9 mouse cellular contexts compared by ENCODE assay signal in the genomic region with DNA sequence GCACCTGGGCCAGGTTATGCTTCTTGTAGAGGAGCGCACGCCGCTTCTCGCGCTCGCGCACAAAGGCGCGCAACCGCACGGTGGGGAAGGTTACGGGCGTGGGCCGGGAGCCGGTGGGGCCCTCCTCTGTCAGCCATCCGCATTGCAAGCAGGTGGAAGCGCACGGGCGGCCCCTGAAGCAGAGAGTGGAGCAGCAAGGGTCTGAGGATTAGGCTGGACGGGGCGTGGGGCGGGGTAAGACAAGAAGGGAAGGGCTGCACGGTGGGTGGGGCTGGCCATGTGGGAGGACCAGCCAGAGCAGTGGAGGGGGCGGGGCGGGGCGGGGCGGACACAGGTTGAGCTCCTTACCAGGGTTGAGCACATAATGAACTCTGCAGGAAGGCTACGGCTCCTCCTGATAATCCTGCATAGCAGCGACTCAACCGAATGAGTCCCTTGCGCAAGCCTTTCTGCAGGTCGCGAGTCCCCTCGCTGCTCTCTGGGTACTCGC. TPM values are rescaled to one million over a fixed set of nuclear protein-coding genes. Genes with fewer than 3 reads are reported as not detected.
A peak's percentile ranks its signal among the peaks of the same experiment; 100 is the strongest.
DNase-seq lines count a peak whose midpoint lies in the region; ATAC-seq and TF ChIP-seq lines count a peak whose summit lies in the region.
"Had no signal": no experiment of that assay in that cellular context is flagged by ENCODE, and none has a peak within 500 bp of the region (broad histone marks: within the 10 kb centered on the region; RNA-seq: fewer than 3 reads in every experiment).

No protein-coding gene starts in this region.

- 0 out of 2 replicates have a peak, but pooled peaks cover 10% of the 10 kb centered on the region for H3K27me3 ChIP-seq in intestine, embryonic 14.5 days (replicated peaks; ENCODE audit: control insufficient read depth, insufficient read depth, low read length)
- H3K27me3 ChIP-seq in liver, embryonic 15.5 days = peaks cover 31% of the 10 kb centered on the region
- H3K27me3 ChIP-seq in neural tube, embryonic 11.5 days (ENCODE audit: control insufficient read depth, insufficient read depth, low read length) = peaks cover 13% of the 10 kb centered on the region; the same call in 1 of the 2 replicates

- H3K4me1 ChIP-seq in embryonic fibroblast, embryonic 13.5 days (ENCODE audit: control insufficient read depth, insufficient read depth, low read length) = no peaks in the 10 kb centered on the region
- no peaks in the 10 kb centered on the region; the same call in 1 of the 2 replicates for H3K4me1 ChIP-seq in intestine, embryonic 14.5 days (replicated peaks; ENCODE audit: control insufficient read depth, insufficient read depth, low read length)
- H3K4me1 ChIP-seq in liver, embryonic 15.5 days (replicated peaks) = peaks cover 44% of the 10 kb centered on the region
- no peaks in the 10 kb centered on the region for H3K4me1 ChIP-seq in neural tube, embryonic 11.5 days (ENCODE audit: control insufficient read depth, insufficient read depth, low read length)

- ATAC-seq in intestine, embryonic 14.5 days (replicated peaks; ENCODE audit: low FRiP score, low TSS enrichment, low read depth) = peak; percentile 77
- ATAC-seq in liver, embryonic 15.5 days (ENCODE audit: insufficient read depth) = peak; percentile 67
- no peak for ATAC-seq in neural tube, embryonic 11.5 days (ENCODE audit: insufficient read depth, low FRiP score, low TSS enrichment)

- WGBS in intestine, embryonic 14.5 days = 1% methylated on average over 33 of the region's 35 CpGs
- 2% methylated on average over 35 of the region's 35 CpGs for WGBS in liver, embryonic 15.5 days (ENCODE audit: insufficient replicate concordance)
- 3% methylated on average over 32 of the region's 35 CpGs for WGBS in neural tube, embryonic 11.5 days

- peaks cover 21% of the 10 kb centered on the region for H3K36me3 ChIP-seq in intestine, embryonic 14.5 days (ENCODE audit: control insufficient read depth, insufficient read depth, low read length)
- peaks cover 13% of the 10 kb centered on the region for H3K36me3 ChIP-seq in liver, embryonic 15.5 days (replicated peaks)
- H3K36me3 ChIP-seq in neural tube, embryonic 11.5 days (ENCODE audit: control insufficient read depth, insufficient read depth, low read length) = no peaks in the 10 kb centered on the region; the same call in 1 of the 2 replicates

- no peak overlapping the region; the same call in 1 of the 2 replicates for H3K27ac ChIP-seq in gastrocnemius, adult 2 months
- H3K27ac ChIP-seq in embryonic fibroblast, embryonic 13.5 days (ENCODE audit: insufficient read depth, low read length) = no peak overlapping the region
- H3K27ac ChIP-seq in intestine, embryonic 14.5 days (ENCODE audit: low read depth) = no peak overlapping the region
- no peak overlapping the region for H3K27ac ChIP-seq in liver, embryonic 15.5 days (replicated peaks)
- no peak overlapping the region for H3K27ac ChIP-seq in neural tube, embryonic 11.5 days (ENCODE audit: low read depth, low read length)
- H3K27ac ChIP-seq: macrophage had no signal

- TF ChIP-seq CTCF in gastrocnemius, adult 2 months (IDR thresholded peaks at IDR 0.05) = 0 out of 2 replicates have a peak, but pooled peaks have one; percentile 10
- TF ChIP-seq CTCF in embryonic fibroblast, embryonic 13.5 days (IDR thresholded peaks at IDR 0.05; ENCODE audit: borderline replicate concordance, insufficient read depth, low read length) = no peak

- no peak overlapping the region for H3K9ac ChIP-seq in intestine, embryonic 14.5 days (ENCODE audit: low read length)
- peak overlapping the region; percentile 40; the same call in 1 of the 2 replicates for H3K9ac ChIP-seq in liver, embryonic 15.5 days
- peak overlapping the region; percentile 30 for H3K9ac ChIP-seq in neural tube, embryonic 11.5 days (ENCODE audit: low read length)

- no peaks in the 10 kb centered on the region for H3K9me3 ChIP-seq in intestine, embryonic 14.5 days (ENCODE audit: control insufficient read depth, low read length)
- no peaks in the 10 kb centered on the region for H3K9me3 ChIP-seq in liver, embryonic 15.5 days (replicated peaks)
- H3K9me3 ChIP-seq in neural tube, embryonic 11.5 days (ENCODE audit: control insufficient read depth, low read length) = no peaks in the 10 kb centered on the region

- DNase-seq in gastrocnemius, adult 2 months = no peak
- DNase-seq in gastrocnemius, postnatal 25 days = no peak
- peak; percentile 61 for DNase-seq in adrenal gland, postnatal 25 days
- DNase-seq in intestine, embryonic 14.5 days (ENCODE audit: low spot score) = peak; percentile 70
- DNase-seq in neural tube, embryonic 11.5 days (ENCODE audit: low spot score) = peak; percentile 28
- DNase-seq in thymus, postnatal 25 days = peak; percentile 69

- no peak for TF ChIP-seq POLR2A in embryonic fibroblast, embryonic 13.5 days (IDR thresholded peaks at IDR 0.05; ENCODE audit: low read depth, low read length)

- peak overlapping the region; percentile 48 for H3K4me2 ChIP-seq in intestine, embryonic 14.5 days (ENCODE audit: low read length)
- H3K4me2 ChIP-seq in liver, embryonic 15.5 days = peak overlapping the region; percentile 78
- peak overlapping the region; percentile 46 for H3K4me2 ChIP-seq in neural tube, embryonic 11.5 days (ENCODE audit: low read depth)

- H3K4me3 ChIP-seq in gastrocnemius, adult 2 months = peak overlapping the region; percentile 53
- peak overlapping the region; percentile 22; the same call in 1 of the 2 replicates for H3K4me3 ChIP-seq in embryonic fibroblast, embryonic 13.5 days (ENCODE audit: insufficient read depth, low read length)
- peak overlapping the region; percentile 21 for H3K4me3 ChIP-seq in intestine, embryonic 14.5 days (ENCODE audit: low read depth, low read length)
- peak overlapping the region; percentile 49 for H3K4me3 ChIP-seq in liver, embryonic 15.5 days (replicated peaks)
- H3K4me3 ChIP-seq in neural tube, embryonic 11.5 days (ENCODE audit: low read depth, low read length) = peak overlapping the region; percentile 14; the same call in 1 of the 2 replicates

- intact Hi-C loops in gastrocnemius, adult 2 months (cut with DNase I) = no loop called here

RNA-seq across cellular contexts. Expression of a gene that starts 16.5 kb away (rescaled TPM):
- total RNA-seq in gastrocnemius, adult 2 months (2021) = 1 to 10 TPM; 7.2 to 7.9 TPM
- total RNA-seq in gastrocnemius, postnatal 25 days (2021) = 1 to 10 TPM; 6.7 to 8.1 TPM
- total RNA-seq in adrenal gland, postnatal 25 days (2021) = 30.0 and 30.1 TPM in 2 replicates
- polyA plus RNA-seq in embryonic fibroblast, embryonic 13.5 days (2011; ENCODE audit: insufficient read length, low read depth, missing spikeins) = 17.5 and 20.1 TPM in 2 replicates
- 16.5 and 19.6 TPM in 2 replicates for polyA plus RNA-seq in intestine, embryonic 14.5 days (2014; fragmentation: Nextera tagmentation; extraction: Ambion mirVana)
- polyA plus RNA-seq in liver, embryonic 15.5 days (2015; fragmentation: Nextera tagmentation; extraction: Ambion mirVana) = 8.6 and 9.1 TPM in 2 replicates
- 19.5 and 20.8 TPM in 2 replicates for polyA plus RNA-seq in neural tube, embryonic 11.5 days (2014; fragmentation: Nextera tagmentation; extraction: Ambion mirVana)

RNA-seq across cellular contexts. Expression of a gene that starts 39.9 kb away (rescaled TPM):
- total RNA-seq in gastrocnemius, adult 2 months (2021) = 10 to 100 TPM; 10.5 to 11.3 TPM
- total RNA-seq in gastrocnemius, postnatal 25 days (2021) = 10 to 100 TPM; 10.1 to 11.1 TPM
- total RNA-seq in adrenal gland, postnatal 25 days (2021) = 21.2 and 25.6 TPM in 2 replicates
- 9.7 and 12.5 TPM in 2 replicates for polyA plus RNA-seq in embryonic fibroblast, embryonic 13.5 days (2011; ENCODE audit: insufficient read length, low read depth, missing spikeins)
- polyA plus RNA-seq in intestine, embryonic 14.5 days (2014; fragmentation: Nextera tagmentation; extraction: Ambion mirVana) = 28.7 and 30.3 TPM in 2 replicates
- 16.1 and 16.4 TPM in 2 replicates for polyA plus RNA-seq in liver, embryonic 15.5 days (2015; fragmentation: Nextera tagmentation; extraction: Ambion mirVana)
- 56.3 and 61.4 TPM in 2 replicates for polyA plus RNA-seq in neural tube, embryonic 11.5 days (2014; fragmentation: Nextera tagmentation; extraction: Ambion mirVana)

RNA-seq across cellular contexts. Expression of a gene that starts 39.9 kb away (rescaled TPM):
- under 1 TPM; 0.08 to 0.33 TPM for total RNA-seq in gastrocnemius, adult 2 months (2021)
- total RNA-seq in gastrocnemius, postnatal 25 days (2021) = under 1 TPM; 0.13 to 0.18 TPM
- 0.21 TPM in 1 of 2 replicates, not detected in the other for total RNA-seq in adrenal gland, postnatal 25 days (2021)
- polyA plus RNA-seq in embryonic fibroblast, embryonic 13.5 days (2011; ENCODE audit: insufficient read length, low read depth, missing spikeins) = not detected in 2 replicates
- 0.24 and 0.28 TPM in 2 replicates for polyA plus RNA-seq in intestine, embryonic 14.5 days (2014; fragmentation: Nextera tagmentation; extraction: Ambion mirVana)
- polyA plus RNA-seq in liver, embryonic 15.5 days (2015; fragmentation: Nextera tagmentation; extraction: Ambion mirVana) = 0.06 and 0.14 TPM in 2 replicates
- polyA plus RNA-seq in neural tube, embryonic 11.5 days (2014; fragmentation: Nextera tagmentation; extraction: Ambion mirVana) = 0.74 and 0.88 TPM in 2 replicates

RNA-seq across cellular contexts. Expression of a gene that starts 45.7 kb away (rescaled TPM):
- total RNA-seq in gastrocnemius, adult 2 months (2021) = not detected
- 1 to 10 TPM; 1.1 to 1.2 TPM for total RNA-seq in gastrocnemius, postnatal 25 days (2021)
- 8.5 and 9.6 TPM in 2 replicates for total RNA-seq in adrenal gland, postnatal 25 days (2021)
- not detected in 2 replicates for polyA plus RNA-seq in embryonic fibroblast, embryonic 13.5 days (2011; ENCODE audit: insufficient read length, low read depth, missing spikeins)
- 24.9 and 26.3 TPM in 2 replicates for polyA plus RNA-seq in intestine, embryonic 14.5 days (2014; fragmentation: Nextera tagmentation; extraction: Ambion mirVana)
- 9.2 and 9.6 TPM in 2 replicates for polyA plus RNA-seq in liver, embryonic 15.5 days (2015; fragmentation: Nextera tagmentation; extraction: Ambion mirVana)
- polyA plus RNA-seq in neural tube, embryonic 11.5 days (2014; fragmentation: Nextera tagmentation; extraction: Ambion mirVana) = 75.5 and 84.8 TPM in 2 replicates
- polyA plus RNA-seq: macrophage had no signal

RNA-seq across cellular contexts. Expression of a gene that starts 55.7 kb away (rescaled TPM):
- total RNA-seq in gastrocnemius, adult 2 months (2021) = 100 to 1,000 TPM in 1 of 2 experiments, 10 to 100 TPM in 1; 95.2 to 101 TPM
- 100 to 1,000 TPM in 1 of 2 experiments, 10 to 100 TPM in 1; 99.3 to 105 TPM for total RNA-seq in gastrocnemius, postnatal 25 days (2021)
- 154 and 161 TPM in 2 replicates for total RNA-seq in adrenal gland, postnatal 25 days (2021)
- polyA plus RNA-seq in embryonic fibroblast, embryonic 13.5 days (2011; ENCODE audit: insufficient read length, low read depth, missing spikeins) = 91.5 and 99.2 TPM in 2 replicates
- polyA plus RNA-seq in intestine, embryonic 14.5 days (2014; fragmentation: Nextera tagmentation; extraction: Ambion mirVana) = 240 and 258 TPM in 2 replicates
- polyA plus RNA-seq in liver, embryonic 15.5 days (2015; fragmentation: Nextera tagmentation; extraction: Ambion mirVana) = 111 and 117 TPM in 2 replicates
- polyA plus RNA-seq in neural tube, embryonic 11.5 days (2014; fragmentation: Nextera tagmentation; extraction: Ambion mirVana) = 460 and 493 TPM in 2 replicates

Comparison
In these comparisons a context has a peak if more than half of its experiments do, and no peak if none do; other contexts are left out.
1. DNase-seq: peak in adrenal gland, postnatal 25 days (single experiment), intestine, embryonic 14.5 days (single experiment), neural tube, embryonic 11.5 days (single experiment) and thymus, postnatal 25 days (single experiment); none in gastrocnemius, adult 2 months (single experiment) and gastrocnemius, postnatal 25 days (single experiment).
2. Peak in every context shown above with its lines, with median percentiles within 50 percentile points of each other: H3K4me3 ChIP-seq and H3K4me2 ChIP-seq.